Mouse (Mus musculus): Measurements from ENCODE around the gene Ttc39a. TPM values are rescaled to one million over a fixed set of nuclear protein-coding genes. Genes with fewer than 3 reads are reported as not detected.

Gene Ttc39a
- total RNA-seq, 1 experiment: 1.9 TPM

GRCm38 (mm10) chr4:109421608-109422007, 15.2 kb downstream of the Ttc39a start:
- Histone ChIP-seq H3K9me3 (ENCODE audit: control insufficient read depth, insufficient read depth, low read depth, low read length) (no peaks in the 10 kb centered on the region), H3K27ac (ENCODE audit: insufficient read depth, low read depth, low read length, poor library complexity, severe bottlenecking) (no peak overlapping the region), H3K9ac (ENCODE audit: insufficient read depth, low read depth, low read length, poor library complexity, severe bottlenecking) (no peak overlapping the region), H3K4me3 (ENCODE audit: insufficient read depth in 1 of 2, low read depth in 1 of 2, low read length in 2 of 2, poor library complexity in 1 of 2, severe bottlenecking in 1 of 2) (no peak overlapping the region), H3K36me3 (ENCODE audit: control insufficient read depth, insufficient read depth, low read length, poor library complexity, severe bottlenecking) (no peaks in the 10 kb centered on the region), H3K4me1 (ENCODE audit: control insufficient read depth in 2 of 2, insufficient read depth in 2 of 2, low read length in 2 of 2, poor library complexity in 1 of 2) (peaks cover 2 to 10% of the 10 kb centered on the region in 2 experiments; a peak in 1 of 4 replicates)
- no peak for TF ChIP-seq HCFC1 (IDR thresholded peaks at IDR 0.05; ENCODE audit: borderline replicate concordance, insufficient read depth, low read length)
- TF ChIP-seq CHD2 (IDR thresholded peaks at IDR 0.05; ENCODE audit: low read depth, low read length): no peak
- TF ChIP-seq MAFK (IDR thresholded peaks at IDR 0.05; ENCODE audit: insufficient read depth, low read depth, low read length): no peak
- no peak for TF ChIP-seq ZNF384 (IDR thresholded peaks at IDR 0.05; ENCODE audit: low read depth, low read length)
- TF ChIP-seq ZC3H11A (IDR thresholded peaks at IDR 0.05; ENCODE audit: borderline replicate concordance, low read depth, low read length): no peak
- DNase-seq (ENCODE audit: low read depth, low spot score): no peak
- in situ Hi-C loops (cut with MboI; ENCODE audit: low sequenced_read_pairs in 2 of 2, unreplicated experiment in 2 of 2): no loop called here

- Histone ChIP-seq H3K27ac (ENCODE audit: insufficient read depth, low read depth, low read length, poor library complexity, severe bottlenecking) (no peak overlapping the region), H3K36me3 (ENCODE audit: control insufficient read depth, insufficient read depth, low read length, poor library complexity, severe bottlenecking) (no peaks in the 10 kb centered on the region), H3K4me3 (ENCODE audit: insufficient read depth in 1 of 2, low read depth in 1 of 2, low read length in 2 of 2, poor library complexity in 1 of 2, severe bottlenecking in 1 of 2) (no peak overlapping the region), H3K9me3 (ENCODE audit: control insufficient read depth, insufficient read depth, low read depth, low read length) (no peaks in the 10 kb centered on the region), H3K4me1 (ENCODE audit: control insufficient read depth in 2 of 2, insufficient read depth in 2 of 2, low read length in 2 of 2, poor library complexity in 1 of 2) (peaks cover 2 to 10% of the 10 kb centered on the region in 2 experiments; a peak in 1 of 4 replicates), H3K9ac (ENCODE audit: insufficient read depth, low read depth, low read length, poor library complexity, severe bottlenecking) (no peak overlapping the region)
- TF ChIP-seq ZNF384 (IDR thresholded peaks at IDR 0.05; ENCODE audit: low read depth, low read length) (no peak), CHD2 (IDR thresholded peaks at IDR 0.05; ENCODE audit: low read depth, low read length) (no peak), MAFK (IDR thresholded peaks at IDR 0.05; ENCODE audit: insufficient read depth, low read depth, low read length) (no peak), HCFC1 (IDR thresholded peaks at IDR 0.05; ENCODE audit: borderline replicate concordance, insufficient read depth, low read length) (no peak), ZC3H11A (IDR thresholded peaks at IDR 0.05; ENCODE audit: borderline replicate concordance, low read depth, low read length) (no peak)
- DNase-seq (ENCODE audit: low read depth, low spot score): no peak
- in situ Hi-C loops (cut with MboI; ENCODE audit: low sequenced_read_pairs in 2 of 2, unreplicated experiment in 2 of 2): no loop called here
Observed at GRCm38 (mm10) chr4:109422436-109422835, 16.0 kb downstream of the Ttc39a start.

GRCm38 (mm10) chr4:109423438-109423837, 17.0 kb downstream of the Ttc39a start:
- H3K36me3 ChIP-seq (ENCODE audit: control insufficient read depth, insufficient read depth, low read length, poor library complexity, severe bottlenecking): no peaks in the 10 kb centered on the region
- in situ Hi-C loops (cut with MboI; ENCODE audit: low sequenced_read_pairs in 2 of 2, unreplicated experiment in 2 of 2): no loop called here
- peaks cover 2 to 10% of the 10 kb centered on the region in 2 experiments; a peak in 1 of 4 replicates for H3K4me1 ChIP-seq (ENCODE audit: control insufficient read depth in 2 of 2, insufficient read depth in 2 of 2, low read length in 2 of 2, poor library complexity in 1 of 2)
- TF ChIP-seq MAFK (IDR thresholded peaks at IDR 0.05; ENCODE audit: insufficient read depth, low read depth, low read length): no peak
- no peak for TF ChIP-seq ZNF384 (IDR thresholded peaks at IDR 0.05; ENCODE audit: low read depth, low read length)
- no peak for TF ChIP-seq HCFC1 (IDR thresholded peaks at IDR 0.05; ENCODE audit: borderline replicate concordance, insufficient read depth, low read length)
- TF ChIP-seq ZC3H11A (IDR thresholded peaks at IDR 0.05; ENCODE audit: borderline replicate concordance, low read depth, low read length): no peak
- TF ChIP-seq CHD2 (IDR thresholded peaks at IDR 0.05; ENCODE audit: low read depth, low read length): no peak
- H3K9me3 ChIP-seq (ENCODE audit: control insufficient read depth, insufficient read depth, low read depth, low read length): no peaks in the 10 kb centered on the region
- no peak overlapping the region for H3K9ac ChIP-seq (ENCODE audit: insufficient read depth, low read depth, low read length, poor library complexity, severe bottlenecking)
- no peak overlapping the region for H3K27ac ChIP-seq (ENCODE audit: insufficient read depth, low read depth, low read length, poor library complexity, severe bottlenecking)
- DNase-seq (ENCODE audit: low read depth, low spot score): no peak
- H3K4me3 ChIP-seq (ENCODE audit: insufficient read depth in 1 of 2, low read depth in 1 of 2, low read length in 2 of 2, poor library complexity in 1 of 2, severe bottlenecking in 1 of 2): no peak overlapping the region

- Histone ChIP-seq H3K9me3 (ENCODE audit: control insufficient read depth, insufficient read depth, low read depth, low read length) (no peaks in the 10 kb centered on the region), H3K36me3 (ENCODE audit: control insufficient read depth, insufficient read depth, low read length, poor library complexity, severe bottlenecking) (no peaks in the 10 kb centered on the region), H3K4me1 (ENCODE audit: control insufficient read depth in 2 of 2, insufficient read depth in 2 of 2, low read length in 2 of 2, poor library complexity in 1 of 2) (peaks cover 0 to 8% of the 10 kb centered on the region in 2 experiments; a peak in 1 of 4 replicates), H3K4me3 (ENCODE audit: insufficient read depth in 1 of 2, low read depth in 1 of 2, low read length in 2 of 2, poor library complexity in 1 of 2, severe bottlenecking in 1 of 2) (no peak overlapping the region), H3K9ac (ENCODE audit: insufficient read depth, low read depth, low read length, poor library complexity, severe bottlenecking) (no peak overlapping the region), H3K27ac (ENCODE audit: insufficient read depth, low read depth, low read length, poor library complexity, severe bottlenecking) (no peak overlapping the region)
- TF ChIP-seq CHD2 (IDR thresholded peaks at IDR 0.05; ENCODE audit: low read depth, low read length): no peak
- no peak for DNase-seq (ENCODE audit: low read depth, low spot score)
- in situ Hi-C loops (cut with MboI; ENCODE audit: low sequenced_read_pairs in 2 of 2, unreplicated experiment in 2 of 2): no loop called here
Observed at GRCm38 (mm10) chr4:109427058-109427457, 20.6 kb downstream of the Ttc39a start.

- Histone ChIP-seq H3K27ac (ENCODE audit: insufficient read depth, low read depth, low read length, poor library complexity, severe bottlenecking) (no peak overlapping the region), H3K4me1 (ENCODE audit: control insufficient read depth in 2 of 2, insufficient read depth in 2 of 2, low read length in 2 of 2, poor library complexity in 1 of 2) (peaks cover 0 to 5% of the 10 kb centered on the region in 2 experiments; a peak in 1 of 4 replicates), H3K36me3 (ENCODE audit: control insufficient read depth, insufficient read depth, low read length, poor library complexity, severe bottlenecking) (no peaks in the 10 kb centered on the region), H3K4me3 (ENCODE audit: insufficient read depth in 1 of 2, low read depth in 1 of 2, low read length in 2 of 2, poor library complexity in 1 of 2, severe bottlenecking in 1 of 2) (no peak overlapping the region), H3K9ac (ENCODE audit: insufficient read depth, low read depth, low read length, poor library complexity, severe bottlenecking) (no peak overlapping the region), H3K9me3 (ENCODE audit: control insufficient read depth, insufficient read depth, low read depth, low read length) (no peaks in the 10 kb centered on the region)
- in situ Hi-C loops (cut with MboI; ENCODE audit: low sequenced_read_pairs in 2 of 2, unreplicated experiment in 2 of 2): no loop called here
- TF ChIP-seq HCFC1 (IDR thresholded peaks at IDR 0.05; ENCODE audit: borderline replicate concordance, insufficient read depth, low read length) (no peak), ZC3H11A (IDR thresholded peaks at IDR 0.05; ENCODE audit: borderline replicate concordance, low read depth, low read length) (no peak), MAFK (IDR thresholded peaks at IDR 0.05; ENCODE audit: insufficient read depth, low read depth, low read length) (no peak), CHD2 (IDR thresholded peaks at IDR 0.05; ENCODE audit: low read depth, low read length) (no peak), ZNF384 (IDR thresholded peaks at IDR 0.05; ENCODE audit: low read depth, low read length) (no peak)
- DNase-seq (ENCODE audit: low read depth, low spot score): no peak
Observed at GRCm38 (mm10) chr4:109430250-109430649, 23.8 kb downstream of the Ttc39a start.

Measured in ES-E14 (cell line).